Mouse (Mus musculus): ENCODE results near the gene Luc7l2. TPM values are rescaled to one million over a fixed set of nuclear protein-coding genes. Genes with fewer than 3 reads are reported as not detected.

Luc7l2 gene
- polyA plus RNA-seq (2016; fragmentation: Nextera tagmentation; extraction: Ambion mirVana) = 57.0 and 62.0 TPM in 2 replicates

- no peaks in the 10 kb centered on the region for H3K36me3 ChIP-seq
- H3K27ac ChIP-seq = peak within 1 kb of the TSS; percentile 99
- H3K4me1 ChIP-seq = 0 out of 2 replicates have a peak, but pooled peaks cover 2% of the 10 kb centered on the region
- H3K4me3 ChIP-seq = peak within 1 kb of the TSS; percentile 70
- WGBS = under 1% methylated on average over 76 of the region's 98 CpGs
- peak within 1 kb of the TSS; percentile 66 for H3K4me2 ChIP-seq (replicated peaks)
- peak within 1 kb of the TSS; percentile 93 for H3K9ac ChIP-seq
- peak; percentile 77 for ATAC-seq (ENCODE audit: insufficient number of reproducible peaks, insufficient read depth, low FRiP score, low TSS enrichment)
- H3K27me3 ChIP-seq = no peaks in the 10 kb centered on the region
- H3K9me3 ChIP-seq = no peaks in the 10 kb centered on the region
Observed at GRCm38 (mm10) chr6:38551062-38551988, at the start of gene Luc7l2. Gene Luc7l2, plus strand, starts transcription at chr6:38551334.

DNA sequence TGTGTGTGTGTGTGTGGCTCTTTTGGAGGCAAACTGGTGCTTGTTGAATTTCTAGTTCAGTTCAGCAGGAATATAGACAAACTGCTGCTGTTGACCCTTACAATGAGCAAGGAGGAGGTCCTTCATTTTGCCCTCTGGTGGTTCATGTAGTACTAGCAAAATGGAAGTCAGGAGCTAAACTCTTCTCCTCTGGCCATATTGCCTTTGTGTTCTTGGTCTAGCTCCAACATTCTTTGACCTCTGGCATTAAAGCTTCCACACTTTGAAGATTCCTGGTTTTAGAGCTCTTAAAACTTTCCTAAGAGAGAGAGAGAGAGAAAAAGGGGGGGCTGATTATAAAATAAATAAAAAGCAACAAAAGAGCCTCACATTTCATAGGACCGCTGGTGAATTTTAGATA, 39.0 kb upstream of the Luc7l2 start:
- no peaks in the 10 kb centered on the region for H3K4me1 ChIP-seq
- no peaks in the 10 kb centered on the region for H3K9me3 ChIP-seq
- no peak overlapping the region for H3K27ac ChIP-seq
- H3K36me3 ChIP-seq = no peaks in the 10 kb centered on the region
- no peak overlapping the region for H3K4me3 ChIP-seq
- H3K4me2 ChIP-seq (replicated peaks) = no peak overlapping the region
- no peak for ATAC-seq (ENCODE audit: insufficient number of reproducible peaks, insufficient read depth, low FRiP score, low TSS enrichment)
- no peaks in the 10 kb centered on the region for H3K27me3 ChIP-seq
- H3K9ac ChIP-seq = no peak overlapping the region
- WGBS = 86% methylated on average over 1 of the region's 1 CpGs

GRCm38 (mm10) chr6:38512830-38513229, 38.3 kb upstream of the Luc7l2 start:
- Histone ChIP-seq H3K9me3 (no peaks in the 10 kb centered on the region), H3K27me3 (no peaks in the 10 kb centered on the region), H3K27ac (no peak overlapping the region), H3K4me2 (replicated peaks) (no peak overlapping the region), H3K4me3 (no peak overlapping the region), H3K36me3 (no peaks in the 10 kb centered on the region), H3K9ac (no peak overlapping the region), H3K4me1 (no peaks in the 10 kb centered on the region)
- ATAC-seq (ENCODE audit: insufficient number of reproducible peaks, insufficient read depth, low FRiP score, low TSS enrichment) = no peak

- H3K9me3 ChIP-seq = no peaks in the 10 kb centered on the region
- 91% methylated on average over 4 of the region's 4 CpGs for WGBS
- no peak for ATAC-seq (ENCODE audit: insufficient number of reproducible peaks, insufficient read depth, low FRiP score, low TSS enrichment)
Observed at GRCm38 (mm10) chr6:38515201-38515600, 35.9 kb upstream of the Luc7l2 start.

DNA sequence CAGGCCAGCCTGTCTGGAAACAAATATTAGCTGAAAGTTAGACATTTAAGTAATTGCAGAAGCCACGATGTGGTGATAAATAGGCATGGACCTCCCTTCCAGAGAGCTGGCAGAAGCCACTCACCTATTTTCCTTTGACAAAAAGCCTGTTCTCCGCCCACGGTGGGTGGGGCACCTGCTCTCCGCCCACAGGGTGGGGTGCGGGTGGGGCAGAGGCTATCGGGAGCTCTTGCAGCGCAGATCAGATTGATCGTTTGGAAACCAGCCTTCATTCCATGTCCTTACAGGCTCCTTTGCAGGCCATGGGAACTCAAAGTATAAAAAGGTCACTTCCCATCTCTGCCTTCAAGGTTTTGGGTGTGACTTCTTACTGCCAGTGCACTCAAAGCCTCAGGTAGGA, 27.3 kb upstream of the Luc7l2 start:
- no peak for ATAC-seq (ENCODE audit: insufficient number of reproducible peaks, insufficient read depth, low FRiP score, low TSS enrichment)
- Histone ChIP-seq H3K4me1 (no peaks in the 10 kb centered on the region), H3K27me3 (no peaks in the 10 kb centered on the region), H3K36me3 (no peaks in the 10 kb centered on the region), H3K27ac (no peak overlapping the region), H3K4me2 (replicated peaks) (no peak overlapping the region), H3K9ac (no peak overlapping the region), H3K4me3 (no peak overlapping the region), H3K9me3 (no peaks in the 10 kb centered on the region)
- 23% methylated on average over 8 of the region's 8 CpGs for WGBS

More at GRCm38 (mm10) chr6:38515201-38515600, 35.9 kb upstream of the Luc7l2 start:
- Histone ChIP-seq H3K4me1 (no peaks in the 10 kb centered on the region), H3K4me3 (no peak overlapping the region), H3K27ac (no peak overlapping the region), H3K27me3 (no peaks in the 10 kb centered on the region), H3K9ac (no peak overlapping the region), H3K36me3 (no peaks in the 10 kb centered on the region), H3K4me2 (replicated peaks) (no peak overlapping the region)

GRCm38 (mm10) chr6:38531211-38531820, 19.8 kb upstream of the Luc7l2 start:
- Histone ChIP-seq H3K27ac (no peak overlapping the region), H3K9me3 (no peaks in the 10 kb centered on the region), H3K4me1 (0 out of 2 replicates have a peak, but pooled peaks cover 2% of the 10 kb centered on the region), H3K4me2 (replicated peaks) (no peak overlapping the region), H3K9ac (no peak overlapping the region), H3K4me3 (no peak overlapping the region), H3K27me3 (no peaks in the 10 kb centered on the region), H3K36me3 (no peaks in the 10 kb centered on the region)
- 33% methylated on average over 5 of the region's 5 CpGs for WGBS
- no peak for ATAC-seq (ENCODE audit: insufficient number of reproducible peaks, insufficient read depth, low FRiP score, low TSS enrichment)

DNA sequence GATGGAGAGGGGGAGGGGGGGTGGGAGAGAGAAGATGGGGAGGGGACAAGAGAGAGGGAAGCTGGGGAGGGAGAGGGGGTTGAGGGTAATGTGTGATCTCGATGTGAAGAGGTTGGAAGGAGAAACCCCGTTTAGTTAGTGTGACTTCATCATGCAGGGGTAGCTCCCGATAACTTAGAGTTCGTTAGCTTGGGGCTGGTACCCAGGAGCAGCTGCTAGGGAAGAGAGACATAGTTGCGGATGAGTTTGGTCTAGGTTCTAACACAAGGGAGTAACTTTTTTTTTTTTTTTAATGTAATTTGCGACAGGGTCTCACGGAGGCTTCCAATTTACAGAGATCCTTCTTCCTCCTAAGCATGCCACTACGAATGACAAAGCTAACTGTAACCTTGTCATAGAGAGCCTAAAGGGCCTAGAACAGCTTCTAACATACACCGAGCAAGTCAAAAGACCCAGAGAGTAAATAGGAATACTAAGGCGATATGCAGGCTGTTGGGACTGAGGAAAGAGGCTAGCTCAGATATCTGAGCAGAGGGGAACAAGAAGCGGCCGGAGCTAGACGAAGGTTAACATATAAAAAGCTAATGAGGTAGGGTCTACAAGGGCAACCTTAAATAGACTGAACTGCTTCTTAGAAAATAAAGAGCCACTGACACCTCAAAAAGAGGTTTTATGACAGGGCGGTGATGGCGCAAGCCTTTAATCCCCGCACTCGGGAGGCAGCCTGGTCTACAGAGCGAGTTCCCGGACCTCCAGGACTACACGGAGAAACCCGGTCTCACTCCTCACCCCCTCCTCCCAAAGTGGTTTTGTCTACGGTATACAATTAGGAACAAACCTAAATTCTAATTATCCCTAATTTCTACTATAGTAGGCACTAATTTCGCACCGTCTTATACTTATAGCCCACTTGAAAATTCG, 18.4 kb upstream of the Luc7l2 start:
- Histone ChIP-seq H3K36me3 (no peaks in the 10 kb centered on the region), H3K9me3 (no peaks in the 10 kb centered on the region), H3K4me3 (peak overlapping the region; percentile 71), H3K4me2 (replicated peaks) (peak overlapping the region; percentile 69), H3K27ac (peak overlapping the region; percentile 96), H3K27me3 (no peaks in the 10 kb centered on the region), H3K4me1 (0 out of 2 replicates have a peak, but pooled peaks cover 2% of the 10 kb centered on the region), H3K9ac (peak overlapping the region; percentile 69)
- peak; percentile 3; the same call in 1 of the 2 replicates for ATAC-seq (ENCODE audit: insufficient number of reproducible peaks, insufficient read depth, low FRiP score, low TSS enrichment)
- 6% methylated on average over 25 of the region's 25 CpGs for WGBS

- Histone ChIP-seq H3K9me3 (no peaks in the 10 kb centered on the region), H3K9ac (peak within 1 kb of the TSS; percentile 77), H3K4me3 (peak within 1 kb of the TSS; percentile 71), H3K27me3 (no peaks in the 10 kb centered on the region), H3K4me2 (replicated peaks) (peak within 1 kb of the TSS; percentile 69), H3K36me3 (no peaks in the 10 kb centered on the region), H3K4me1 (0 out of 2 replicates have a peak, but pooled peaks cover 2% of the 10 kb centered on the region), H3K27ac (peak within 1 kb of the TSS; percentile 96)
- ATAC-seq (ENCODE audit: insufficient number of reproducible peaks, insufficient read depth, low FRiP score, low TSS enrichment) = peak; percentile 91
- 4% methylated on average over 41 of the region's 41 CpGs for WGBS
Observed at GRCm38 (mm10) chr6:38533428-38534405, 17.4 kb upstream of the Luc7l2 start, which contains the start of gene Fmc1. Gene Fmc1, plus strand, starts transcription at chr6:38533502.

- no peaks in the 10 kb centered on the region for H3K36me3 ChIP-seq
- H3K4me3 ChIP-seq = peak overlapping the region; percentile 71
- H3K4me1 ChIP-seq = 0 out of 2 replicates have a peak, but pooled peaks cover 2% of the 10 kb centered on the region
- H3K4me2 ChIP-seq (replicated peaks) = peak overlapping the region; percentile 63
- under 1% methylated on average over 53 of the region's 53 CpGs for WGBS
- H3K9me3 ChIP-seq = no peaks in the 10 kb centered on the region
- no peaks in the 10 kb centered on the region for H3K27me3 ChIP-seq
- H3K9ac ChIP-seq = peak overlapping the region; percentile 77
- ATAC-seq (ENCODE audit: insufficient number of reproducible peaks, insufficient read depth, low FRiP score, low TSS enrichment) = peak; percentile 68
- H3K27ac ChIP-seq = peak overlapping the region; percentile 96
Observed at GRCm38 (mm10) chr6:38534640-38535365, 16.3 kb upstream of the Luc7l2 start.

GRCm38 (mm10) chr6:38535366-38535690, 15.8 kb upstream of the Luc7l2 start:
- Histone ChIP-seq H3K36me3 (peaks cover 4% of the 10 kb centered on the region; the same call in 1 of the 2 replicates), H3K4me2 (replicated peaks) (peak overlapping the region; percentile 63), H3K4me3 (peak overlapping the region; percentile 71), H3K4me1 (0 out of 2 replicates have a peak, but pooled peaks cover 2% of the 10 kb centered on the region), H3K27me3 (no peaks in the 10 kb centered on the region), H3K9me3 (no peaks in the 10 kb centered on the region), H3K9ac (peak overlapping the region; percentile 77; the same call in 1 of the 2 replicates), H3K27ac (peak overlapping the region; percentile 96)
- ATAC-seq (ENCODE audit: insufficient number of reproducible peaks, insufficient read depth, low FRiP score, low TSS enrichment) = no peak
- WGBS = 3% methylated on average over 9 of the region's 9 CpGs

Measured in embryonic facial prominence, embryonic 12.5 days (tissue).